Mouse (Mus musculus): Measurements from ENCODE around the gene Pla2g6.

GRCm38 (mm10) chr15:79344627-79345026 is 16.4 kb upstream of the Pla2g6 start:
- TF ChIP-seq GATA1 (IDR thresholded peaks at IDR 0.05; ENCODE audit: borderline replicate concordance, low read length), result no peak
- no peak for TF ChIP-seq FLI1 (IDR thresholded peaks at IDR 0.05; ENCODE audit: low read length)

All from megakaryocyte, embryonic 14.5 days (primary cell).